Mouse (Mus musculus): ENCODE results near the gene Tns4. TPM values are rescaled to one million over a fixed set of nuclear protein-coding genes. Genes with fewer than 3 reads are reported as not detected.
A peak's percentile ranks its signal among the peaks of the same experiment; 100 is the strongest.

The Tns4 gene
- polyA plus RNA-seq, 1 experiment = 12.8 TPM

- Histone ChIP-seq H3K27me3 (ENCODE audit: control insufficient read depth, insufficient read depth, low read length, poor library complexity, severe bottlenecking) (no peaks in the 10 kb centered on the region), H3K9me3 (replicated peaks; ENCODE audit: control insufficient read depth, insufficient read depth, low read length, poor library complexity, severe bottlenecking) (no peaks in the 10 kb centered on the region), H3K9ac (ENCODE audit: low read depth, poor library complexity, severe bottlenecking) (no peak overlapping the region; the same call in 1 of the 2 replicates), H3K4me3 (ENCODE audit: low read depth, low read length) (no peak overlapping the region), H3K27ac (ENCODE audit: insufficient read depth, low read length) (no peak overlapping the region), H3K36me3 (ENCODE audit: control insufficient read depth, insufficient read depth, low read length, poor library complexity, severe bottlenecking) (no peaks in the 10 kb centered on the region), H3K4me1 (ENCODE audit: control insufficient read depth, insufficient read depth, low read length) (peaks cover 17% of the 10 kb centered on the region)
- TF ChIP-seq EP300 (IDR thresholded peaks at IDR 0.05; ENCODE audit: insufficient read depth, low read depth, low read length) (no peak), POLR2A (IDR thresholded peaks at IDR 0.05; ENCODE audit: insufficient read depth, low read length) (no peak), CTCF (IDR thresholded peaks at IDR 0.05; ENCODE audit: low read depth, low read length) (no peak)
Observed at GRCm38 (mm10) chr11:99133285-99133897, 44.3 kb upstream of the Tns4 start.

- no peaks in the 10 kb centered on the region for H3K27me3 ChIP-seq (ENCODE audit: control insufficient read depth, insufficient read depth, low read length, poor library complexity, severe bottlenecking)
- TF ChIP-seq EP300 (IDR thresholded peaks at IDR 0.05; ENCODE audit: insufficient read depth, low read depth, low read length) (peak; percentile 53; the same call in 1 of the 2 replicates), POLR2A (IDR thresholded peaks at IDR 0.05; ENCODE audit: insufficient read depth, low read length) (no peak)
- peaks cover 17% of the 10 kb centered on the region for H3K4me1 ChIP-seq (ENCODE audit: control insufficient read depth, insufficient read depth, low read length)
- H3K9me3 ChIP-seq (replicated peaks; ENCODE audit: control insufficient read depth, insufficient read depth, low read length, poor library complexity, severe bottlenecking) = no peaks in the 10 kb centered on the region
- 0 out of 2 replicates have a peak overlapping the region, but pooled peaks have one; percentile 18 for H3K4me3 ChIP-seq (ENCODE audit: low read depth, low read length)
- H3K27ac ChIP-seq (ENCODE audit: insufficient read depth, low read length) = peak overlapping the region; percentile 29; the same call in 1 of the 2 replicates
- H3K9ac ChIP-seq (ENCODE audit: low read depth, poor library complexity, severe bottlenecking) = no peak overlapping the region
- H3K36me3 ChIP-seq (ENCODE audit: control insufficient read depth, insufficient read depth, low read length, poor library complexity, severe bottlenecking) = no peaks in the 10 kb centered on the region
Observed at GRCm38 (mm10) chr11:99132091-99132730, 43.1 kb upstream of the Tns4 start.

GRCm38 (mm10) chr11:99131463-99131840 lies 42.3 kb upstream of the Tns4 start:
- Histone ChIP-seq H3K9me3 (replicated peaks; ENCODE audit: control insufficient read depth, insufficient read depth, low read length, poor library complexity, severe bottlenecking) (no peaks in the 10 kb centered on the region), H3K36me3 (ENCODE audit: control insufficient read depth, insufficient read depth, low read length, poor library complexity, severe bottlenecking) (no peaks in the 10 kb centered on the region), H3K9ac (ENCODE audit: low read depth, poor library complexity, severe bottlenecking) (no peak overlapping the region), H3K4me1 (ENCODE audit: control insufficient read depth, insufficient read depth, low read length) (peaks cover 15% of the 10 kb centered on the region), H3K4me3 (ENCODE audit: low read depth, low read length) (0 out of 2 replicates have a peak overlapping the region, but pooled peaks have one; percentile 18), H3K27me3 (ENCODE audit: control insufficient read depth, insufficient read depth, low read length, poor library complexity, severe bottlenecking) (no peaks in the 10 kb centered on the region), H3K27ac (ENCODE audit: insufficient read depth, low read length) (no peak overlapping the region)
- TF ChIP-seq POLR2A (IDR thresholded peaks at IDR 0.05; ENCODE audit: insufficient read depth, low read length) (no peak), EP300 (IDR thresholded peaks at IDR 0.05; ENCODE audit: insufficient read depth, low read depth, low read length) (no peak), CTCF (IDR thresholded peaks at IDR 0.05; ENCODE audit: low read depth, low read length) (no peak)

GRCm38 (mm10) chr11:99130736-99131462 lies 41.8 kb upstream of the Tns4 start:
- H3K4me1 ChIP-seq (ENCODE audit: control insufficient read depth, insufficient read depth, low read length) = peaks cover 14% of the 10 kb centered on the region
- TF ChIP-seq EP300 (IDR thresholded peaks at IDR 0.05; ENCODE audit: insufficient read depth, low read depth, low read length) = no peak
- no peak for TF ChIP-seq POLR2A (IDR thresholded peaks at IDR 0.05; ENCODE audit: insufficient read depth, low read length)
- no peak for TF ChIP-seq CTCF (IDR thresholded peaks at IDR 0.05; ENCODE audit: low read depth, low read length)
- H3K27me3 ChIP-seq (ENCODE audit: control insufficient read depth, insufficient read depth, low read length, poor library complexity, severe bottlenecking) = no peaks in the 10 kb centered on the region
- no peaks in the 10 kb centered on the region for H3K36me3 ChIP-seq (ENCODE audit: control insufficient read depth, insufficient read depth, low read length, poor library complexity, severe bottlenecking)
- H3K9ac ChIP-seq (ENCODE audit: low read depth, poor library complexity, severe bottlenecking) = no peak overlapping the region
- no peaks in the 10 kb centered on the region for H3K9me3 ChIP-seq (replicated peaks; ENCODE audit: control insufficient read depth, insufficient read depth, low read length, poor library complexity, severe bottlenecking)
- H3K27ac ChIP-seq (ENCODE audit: insufficient read depth, low read length) = no peak overlapping the region
- H3K4me3 ChIP-seq (ENCODE audit: low read depth, low read length) = no peak overlapping the region

GRCm38 (mm10) chr11:99129287-99129686 lies 40.2 kb upstream of the Tns4 start:
- TF ChIP-seq CTCF (IDR thresholded peaks at IDR 0.05; ENCODE audit: low read depth, low read length) = no peak
- TF ChIP-seq EP300 (IDR thresholded peaks at IDR 0.05; ENCODE audit: insufficient read depth, low read depth, low read length) = no peak
- TF ChIP-seq POLR2A (IDR thresholded peaks at IDR 0.05; ENCODE audit: insufficient read depth, low read length) = no peak
- no peak overlapping the region for H3K9ac ChIP-seq (ENCODE audit: low read depth, poor library complexity, severe bottlenecking)
- H3K36me3 ChIP-seq (ENCODE audit: control insufficient read depth, insufficient read depth, low read length, poor library complexity, severe bottlenecking) = no peaks in the 10 kb centered on the region
- H3K27me3 ChIP-seq (ENCODE audit: control insufficient read depth, insufficient read depth, low read length, poor library complexity, severe bottlenecking) = no peaks in the 10 kb centered on the region
- H3K4me1 ChIP-seq (ENCODE audit: control insufficient read depth, insufficient read depth, low read length) = peaks cover 4% of the 10 kb centered on the region
- no peak overlapping the region for H3K4me3 ChIP-seq (ENCODE audit: low read depth, low read length)
- no peak overlapping the region for H3K27ac ChIP-seq (ENCODE audit: insufficient read depth, low read length)
- no peaks in the 10 kb centered on the region for H3K9me3 ChIP-seq (replicated peaks; ENCODE audit: control insufficient read depth, insufficient read depth, low read length, poor library complexity, severe bottlenecking)
